Mouse (Mus musculus) stomach, postnatal 0 days (tissue): ENCODE measurements around the gene Actg2. TPM values are rescaled to one million over a fixed set of nuclear protein-coding genes. Genes with fewer than 3 reads are reported as not detected.

Source experiments
- ATAC-seq: fragments of 200-750 bp; cut with Nextera tagmentation; 2 replicates; pipeline ENCODE4 v1.8.0; 2017; ENCODE audit not compliant: low FRiP score, low TSS enrichment
- DNase-seq: peaks from one replicate; pipeline ENCODE4 v3.0.0-alpha.2; 2016; ENCODE audit warnings: low spot score
- H3K27ac ChIP-seq: fragments of 300-500 bp; sonication (generic); replicated peaks from 2 replicates; pipeline ENCODE4 v1.5.1; 2014; ENCODE audit warnings: mild to moderate bottlenecking, control low read depth
- H3K27me3 ChIP-seq: fragments of 300-500 bp; sonication (generic); 2 replicates; pipeline ENCODE4 v1.6.1; 2014; ENCODE audit warnings: low read length; ENCODE audit not compliant: control insufficient read depth, insufficient read depth
- H3K36me3 ChIP-seq: fragments of 300-500 bp; sonication (generic); 2 replicates; pipeline ENCODE4 v1.6.1; 2014; ENCODE audit warnings: low read length, mixed read lengths; ENCODE audit not compliant: control insufficient read depth, insufficient read depth
- H3K4me1 ChIP-seq: fragments of 300-500 bp; sonication (generic); replicated peaks from 2 replicates; pipeline ENCODE4 v1.6.1; 2014; ENCODE audit warnings: antibody characterized with exemption; ENCODE audit not compliant: control insufficient read depth, insufficient read depth
- H3K4me2 ChIP-seq: fragments of 300-500 bp; sonication (generic); replicated peaks from 2 replicates; pipeline ENCODE4 v1.6.1; 2014; ENCODE audit warnings: low read depth, mild to moderate bottlenecking, control low read depth, moderate library complexity
- H3K4me3 ChIP-seq: fragments of 300-500 bp; sonication (generic); 2 replicates; pipeline ENCODE4 v1.5.1; 2014; ENCODE audit warnings: low read depth, low read length, control low read depth
- H3K9ac ChIP-seq: fragments of 300-500 bp; sonication (generic); 2 replicates; pipeline ENCODE4 v1.6.1; 2014; ENCODE audit warnings: mild to moderate bottlenecking, low read length, control low read depth, mixed read lengths
- H3K9me3 ChIP-seq: fragments of 300-500 bp; sonication (generic); 2 replicates; pipeline ENCODE4 v1.6.1; 2016; ENCODE audit warnings: low read length; ENCODE audit not compliant: control insufficient read depth
- CTCF ChIP-seq: IDR thresholded peaks from 2 replicates; pipeline ENCODE4 v1.5.1; 2016; ENCODE audit warnings: antibody characterized with exemption, low read depth, mild to moderate bottlenecking, moderate library complexity
- EP300 ChIP-seq: optimal IDR thresholded peaks from 2 replicates; pipeline ENCODE3; 2016; ENCODE audit warnings: antibody characterized with exemption
- WGBS: fragments of 180-500 bp; shearing (Covaris S2); extraction: QIAGEN DNeasy Blood & Tissue Kit; methylation state at CpG from one replicate; pipeline ENCODE4 v1.1.7; 2014; 5-methylcytosine and 5-hydroxymethylcytosine counted together
- polyA plus RNA-seq: library from polyadenylated mRNA; unstranded; fragments of >200 nt; fragmentation: Nextera tagmentation; extraction: Ambion mirVana; gene quantifications from 2 replicates; pipeline ENCODE4 v1.2.1, GENCODE M21; 2015

Actg2 gene
- polyA plus RNA-seq, 1 experiment from 2014 or later: 3,802 TPM

GRCm38 (mm10) chr6:83548346-83548745 lies 12.3 kb upstream of the Actg2 start:
- TF ChIP-seq EP300 (no peak), CTCF (no peak)
- H3K9ac ChIP-seq: no peak overlapping the region
- no peak overlapping the region for H3K27ac ChIP-seq
- ATAC-seq (no peak), DNase-seq (no peak)
- H3K27me3 ChIP-seq: no peaks in the 10 kb centered on the region
- no peaks in the 10 kb centered on the region for H3K9me3 ChIP-seq
- 46% methylated on average over 5 of the region's 5 CpGs for WGBS
- no peak overlapping the region for H3K4me3 ChIP-seq
- no peaks in the 10 kb centered on the region for H3K4me1 ChIP-seq
- peaks cover 12% of the 10 kb centered on the region; the same call in 1 of the 2 replicates for H3K36me3 ChIP-seq
- H3K4me2 ChIP-seq: no peak overlapping the region

- TF ChIP-seq EP300 (no peak), CTCF (no peak)
- Histone ChIP-seq H3K4me1 (no peaks in the 10 kb centered on the region), H3K27me3 (no peaks in the 10 kb centered on the region), H3K4me2 (no peak overlapping the region), H3K9ac (no peak overlapping the region), H3K4me3 (no peak overlapping the region), H3K27ac (no peak overlapping the region), H3K9me3 (no peaks in the 10 kb centered on the region), H3K36me3 (peaks cover 10% of the 10 kb centered on the region; the same call in 1 of the 2 replicates)
- ATAC-seq (0 out of 2 replicates have a peak, but pooled peaks have one; percentile 27), DNase-seq (no peak)
- 83% methylated on average over 3 of the region's 3 CpGs for WGBS
These were observed 9.7 kb upstream of the Actg2 start for GRCm38 (mm10) chr6:83545778-83546177.

GRCm38 (mm10) chr6:83541756-83542456 lies 5.8 kb upstream of the Actg2 start:
- H3K36me3 ChIP-seq: peaks cover 7% of the 10 kb centered on the region; the same call in 1 of the 2 replicates
- H3K27me3 ChIP-seq: no peaks in the 10 kb centered on the region
- 56% methylated on average over 11 of the region's 11 CpGs for WGBS

DNA sequence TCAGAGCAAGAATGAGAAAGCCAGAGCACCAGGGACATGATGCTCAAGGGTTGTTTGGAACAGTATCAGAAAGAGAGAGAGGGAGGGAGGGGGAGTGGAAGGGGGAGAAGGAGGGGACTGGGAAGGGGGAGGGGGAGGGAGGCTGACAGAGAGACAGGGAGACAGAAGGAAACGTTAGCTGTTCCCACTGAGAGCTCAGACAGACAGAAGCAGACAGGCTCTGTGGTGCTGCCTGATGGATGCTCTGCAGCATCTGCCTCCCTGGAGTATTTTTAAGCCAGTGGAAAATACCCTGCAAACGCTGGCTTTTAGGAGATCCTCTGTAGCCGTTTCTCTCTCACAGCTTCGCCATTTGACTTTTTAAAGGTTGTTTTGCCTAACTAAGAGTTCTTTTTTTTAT lies 4.0 kb upstream of the Actg2 start:
- H3K9ac ChIP-seq: no peak overlapping the region
- peak overlapping the region; percentile 67 for H3K27ac ChIP-seq
- no peak overlapping the region for H3K4me2 ChIP-seq
- no peak overlapping the region for H3K4me3 ChIP-seq
- TF ChIP-seq EP300: no peak
- TF ChIP-seq CTCF: no peak
- no peaks in the 10 kb centered on the region for H3K4me1 ChIP-seq
- DNase-seq (no peak), ATAC-seq (no peak)
- no peaks in the 10 kb centered on the region for H3K9me3 ChIP-seq
- H3K36me3 ChIP-seq: peaks cover 5% of the 10 kb centered on the region; the same call in 1 of the 2 replicates
- H3K27me3 ChIP-seq: no peaks in the 10 kb centered on the region
- WGBS: 35% methylated on average over 4 of the region's 4 CpGs

More at GRCm38 (mm10) chr6:83541756-83542456, 5.8 kb upstream of the Actg2 start:
- Histone ChIP-seq H3K9ac (no peak overlapping the region), H3K4me3 (no peak overlapping the region), H3K4me2 (no peak overlapping the region), H3K4me1 (no peaks in the 10 kb centered on the region), H3K9me3 (no peaks in the 10 kb centered on the region), H3K27ac (peak overlapping the region; percentile 88)
- ATAC-seq (peak; percentile 62; the same call in 1 of the 2 replicates), DNase-seq (peak; percentile 51)
- TF ChIP-seq CTCF (no peak), EP300 (no peak)

GRCm38 (mm10) chr6:83536795-83537059 lies 662 bp upstream of the Actg2 start:
- H3K4me3 ChIP-seq: no peak overlapping the region
- peak overlapping the region; percentile 61 for H3K9ac ChIP-seq
- peak; percentile 41; the same call in 1 of the 2 replicates for ATAC-seq
- no peaks in the 10 kb centered on the region for H3K27me3 ChIP-seq
- TF ChIP-seq CTCF (no peak), EP300 (no peak)
- DNase-seq: no peak
- 27% methylated on average over 6 of the region's 6 CpGs for WGBS
- peak overlapping the region; percentile 92 for H3K27ac ChIP-seq
- no peaks in the 10 kb centered on the region for H3K36me3 ChIP-seq
- H3K9me3 ChIP-seq: no peaks in the 10 kb centered on the region
- no peaks in the 10 kb centered on the region for H3K4me1 ChIP-seq
- H3K4me2 ChIP-seq: peak overlapping the region; percentile 29; the same call in 1 of the 2 replicates

GRCm38 (mm10) chr6:83532608-83533007 lies 3.5 kb downstream of the Actg2 start:
- DNase-seq: no peak
- 60% methylated on average over 2 of the region's 2 CpGs for WGBS
- Histone ChIP-seq H3K9me3 (no peaks in the 10 kb centered on the region), H3K4me1 (no peaks in the 10 kb centered on the region), H3K27me3 (no peaks in the 10 kb centered on the region), H3K4me3 (peak overlapping the region; percentile 34), H3K9ac (peak overlapping the region; percentile 63; the same call in 1 of the 2 replicates), H3K36me3 (no peaks in the 10 kb centered on the region), H3K27ac (peak overlapping the region; percentile 63), H3K4me2 (peak overlapping the region; percentile 47)
- TF ChIP-seq EP300 (no peak), CTCF (no peak)
- no peak for ATAC-seq
